Mouse (Mus musculus): ENCODE results near the gene Fam118a. TPM values are rescaled to one million over a fixed set of nuclear protein-coding genes. Genes with fewer than 3 reads are reported as not detected.

The Fam118a gene
- polyA plus RNA-seq, 1 experiment from 2014 or later = 23.2 TPM

GRCm38 (mm10) chr15:85043116-85043515 is 14.4 kb downstream of the Fam118a start:
- no peak for ATAC-seq (ENCODE audit: low FRiP score, low TSS enrichment)
- Histone ChIP-seq H3K27me3 (ENCODE audit: control insufficient read depth, insufficient read depth, low read length) (no peaks in the 10 kb centered on the region), H3K9me3 (ENCODE audit: control insufficient read depth, low read length) (no peaks in the 10 kb centered on the region), H3K4me2 (replicated peaks; ENCODE audit: low read depth, low read length) (no peak overlapping the region), H3K9ac (ENCODE audit: low read depth, low read length) (no peak overlapping the region), H3K4me1 (ENCODE audit: control insufficient read depth, insufficient read depth, low read length) (0 out of 2 replicates have a peak, but pooled peaks cover 5% of the 10 kb centered on the region), H3K36me3 (ENCODE audit: control insufficient read depth, insufficient read depth, low read length) (peaks cover 8% of the 10 kb centered on the region; the same call in 1 of the 2 replicates), H3K4me3 (ENCODE audit: low read length) (no peak overlapping the region), H3K27ac (ENCODE audit: low read depth, low read length) (0 out of 2 replicates have a peak overlapping the region, but pooled peaks have one; percentile 31)
- 46% methylated on average over 5 of the region's 5 CpGs for WGBS

DNA sequence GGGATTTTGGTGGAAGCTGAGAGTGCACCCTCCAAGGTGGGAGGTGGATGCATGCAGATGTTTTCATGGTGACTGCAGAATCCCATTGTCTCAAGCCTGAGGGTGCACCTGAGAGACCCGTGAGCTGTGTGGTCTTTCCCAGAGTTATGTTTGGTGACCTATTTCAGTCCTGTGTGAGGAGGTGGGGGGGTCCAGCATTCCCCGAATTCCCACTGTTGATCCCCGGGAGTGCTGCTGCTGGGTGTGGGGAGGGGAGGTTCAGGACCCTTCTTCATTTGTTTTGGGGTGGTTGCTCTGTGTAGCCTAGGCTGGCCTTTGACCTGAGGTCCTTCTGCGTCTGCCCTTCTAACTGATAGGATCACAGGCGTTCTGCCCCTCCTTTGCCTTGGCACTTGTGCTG is 15.0 kb downstream of the Fam118a start:
- no peak for ATAC-seq (ENCODE audit: low FRiP score, low TSS enrichment)
- Histone ChIP-seq H3K4me2 (replicated peaks; ENCODE audit: low read depth, low read length) (no peak overlapping the region), H3K9ac (ENCODE audit: low read depth, low read length) (no peak overlapping the region)

DNA sequence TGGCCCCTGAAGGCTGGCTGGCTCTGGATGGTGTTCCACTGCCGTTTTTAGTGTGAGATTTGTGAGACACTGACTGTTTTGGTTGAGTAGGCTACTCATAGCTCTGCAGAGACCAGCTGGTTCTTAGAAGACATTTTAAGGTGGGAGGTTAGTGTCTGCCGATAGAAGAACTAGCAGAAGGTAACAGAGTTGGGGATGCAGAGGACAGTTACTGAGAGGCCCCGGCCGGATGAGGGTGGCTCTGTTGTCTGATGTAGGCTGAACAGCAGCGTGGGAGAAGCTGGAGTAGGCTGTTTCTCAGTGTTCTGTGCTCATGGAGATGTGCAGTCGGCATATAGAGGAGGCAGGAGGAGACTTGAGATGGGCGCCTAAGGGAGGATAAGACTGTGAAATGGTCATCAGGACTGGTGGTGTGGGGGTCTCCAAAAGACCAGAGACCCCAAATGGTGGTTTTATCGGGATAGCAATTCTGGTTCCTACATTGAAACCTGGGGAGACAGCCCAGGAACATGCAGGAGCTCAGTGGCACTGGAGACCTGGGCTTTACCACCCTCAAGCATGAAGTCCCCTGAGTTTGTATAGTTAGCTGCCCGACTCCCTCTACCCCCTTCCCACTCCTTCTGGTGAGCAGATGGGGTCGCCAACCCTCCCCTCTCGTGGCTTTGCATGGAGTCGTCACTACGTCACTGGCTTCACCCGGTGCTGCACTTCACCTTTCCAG is 17.6 kb downstream of the Fam118a start:
- Histone ChIP-seq H3K4me3 (ENCODE audit: low read length) (no peak overlapping the region), H3K9ac (ENCODE audit: low read depth, low read length) (no peak overlapping the region), H3K4me2 (replicated peaks; ENCODE audit: low read depth, low read length) (no peak overlapping the region), H3K36me3 (ENCODE audit: control insufficient read depth, insufficient read depth, low read length) (peaks cover 25% of the 10 kb centered on the region), H3K9me3 (ENCODE audit: control insufficient read depth, low read length) (no peaks in the 10 kb centered on the region), H3K27ac (ENCODE audit: low read depth, low read length) (no peak overlapping the region), H3K4me1 (ENCODE audit: control insufficient read depth, insufficient read depth, low read length) (0 out of 2 replicates have a peak, but pooled peaks cover 5% of the 10 kb centered on the region), H3K27me3 (ENCODE audit: control insufficient read depth, insufficient read depth, low read length) (no peaks in the 10 kb centered on the region)
- WGBS = 91% methylated on average over 14 of the region's 14 CpGs
- ATAC-seq (ENCODE audit: low FRiP score, low TSS enrichment) = no peak

More for the DNA sequence above, 15.0 kb downstream of the Fam118a start:
- H3K4me1 ChIP-seq (ENCODE audit: control insufficient read depth, insufficient read depth, low read length) = 0 out of 2 replicates have a peak, but pooled peaks cover 5% of the 10 kb centered on the region
- H3K27ac ChIP-seq (ENCODE audit: low read depth, low read length) = no peak overlapping the region
- 81% methylated on average over 5 of the region's 5 CpGs for WGBS
- no peak overlapping the region for H3K4me3 ChIP-seq (ENCODE audit: low read length)
- peaks cover 14% of the 10 kb centered on the region; the same call in 1 of the 2 replicates for H3K36me3 ChIP-seq (ENCODE audit: control insufficient read depth, insufficient read depth, low read length)
- H3K9me3 ChIP-seq (ENCODE audit: control insufficient read depth, low read length) = no peaks in the 10 kb centered on the region
- no peaks in the 10 kb centered on the region for H3K27me3 ChIP-seq (ENCODE audit: control insufficient read depth, insufficient read depth, low read length)

DNA sequence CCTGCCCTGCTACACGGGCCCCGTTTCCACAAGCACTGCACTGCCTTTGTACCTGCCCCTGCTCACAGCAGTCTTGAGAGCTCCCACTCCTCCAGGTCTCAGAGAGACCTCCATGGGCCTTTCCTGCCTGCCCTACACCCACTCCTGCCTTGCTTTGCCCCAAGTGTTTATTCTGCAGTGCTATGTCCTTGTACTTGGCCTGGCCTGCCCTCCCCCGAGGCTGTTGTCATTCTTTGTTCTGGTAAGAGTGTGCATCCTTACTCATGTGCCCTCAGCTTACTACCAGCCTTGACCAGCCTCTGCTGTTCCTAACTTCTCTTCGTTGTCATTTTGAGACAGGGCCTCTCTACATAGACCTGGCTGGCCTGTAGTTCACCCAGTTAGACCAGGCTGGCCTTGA is 19.1 kb downstream of the Fam118a start:
- Histone ChIP-seq H3K4me2 (replicated peaks; ENCODE audit: low read depth, low read length) (no peak overlapping the region), H3K27ac (ENCODE audit: low read depth, low read length) (no peak overlapping the region), H3K4me1 (ENCODE audit: control insufficient read depth, insufficient read depth, low read length) (0 out of 2 replicates have a peak, but pooled peaks cover 5% of the 10 kb centered on the region), H3K9me3 (ENCODE audit: control insufficient read depth, low read length) (no peaks in the 10 kb centered on the region), H3K36me3 (ENCODE audit: control insufficient read depth, insufficient read depth, low read length) (peaks cover 25% of the 10 kb centered on the region), H3K9ac (ENCODE audit: low read depth, low read length) (no peak overlapping the region), H3K27me3 (ENCODE audit: control insufficient read depth, insufficient read depth, low read length) (no peaks in the 10 kb centered on the region), H3K4me3 (ENCODE audit: low read length) (no peak overlapping the region)
- 85% methylated on average over 4 of the region's 4 CpGs for WGBS
- ATAC-seq (ENCODE audit: low FRiP score, low TSS enrichment) = no peak

DNA sequence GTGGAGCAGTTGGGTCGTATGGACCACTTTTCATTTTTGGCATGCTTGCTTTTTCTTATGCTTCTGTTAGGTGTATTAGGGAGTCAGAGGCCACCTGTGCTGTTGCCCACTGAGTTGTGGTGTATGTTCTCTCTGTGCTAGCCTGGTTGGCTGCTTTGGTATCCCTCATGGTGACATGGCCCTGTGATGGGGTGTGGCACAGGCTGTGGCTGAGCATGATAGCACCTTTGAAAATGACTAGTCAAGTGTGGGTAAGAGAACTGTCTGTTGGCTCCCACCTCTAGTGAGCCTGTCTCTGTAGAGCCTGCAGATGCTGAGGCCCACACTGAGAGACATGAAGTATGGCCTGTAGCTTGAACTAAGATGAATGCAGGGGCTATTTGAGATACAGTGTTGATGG is 21.0 kb downstream of the Fam118a start:
- Histone ChIP-seq H3K4me1 (ENCODE audit: control insufficient read depth, insufficient read depth, low read length) (no peaks in the 10 kb centered on the region), H3K36me3 (ENCODE audit: control insufficient read depth, insufficient read depth, low read length) (peaks cover 37% of the 10 kb centered on the region), H3K27ac (ENCODE audit: low read depth, low read length) (no peak overlapping the region), H3K4me2 (replicated peaks; ENCODE audit: low read depth, low read length) (no peak overlapping the region), H3K9me3 (ENCODE audit: control insufficient read depth, low read length) (no peaks in the 10 kb centered on the region), H3K4me3 (ENCODE audit: low read length) (no peak overlapping the region), H3K27me3 (ENCODE audit: control insufficient read depth, insufficient read depth, low read length) (no peaks in the 10 kb centered on the region), H3K9ac (ENCODE audit: low read depth, low read length) (no peak overlapping the region)
- ATAC-seq (ENCODE audit: low FRiP score, low TSS enrichment) = no peak
- 94% methylated on average over 1 of the region's 1 CpGs for WGBS

DNA sequence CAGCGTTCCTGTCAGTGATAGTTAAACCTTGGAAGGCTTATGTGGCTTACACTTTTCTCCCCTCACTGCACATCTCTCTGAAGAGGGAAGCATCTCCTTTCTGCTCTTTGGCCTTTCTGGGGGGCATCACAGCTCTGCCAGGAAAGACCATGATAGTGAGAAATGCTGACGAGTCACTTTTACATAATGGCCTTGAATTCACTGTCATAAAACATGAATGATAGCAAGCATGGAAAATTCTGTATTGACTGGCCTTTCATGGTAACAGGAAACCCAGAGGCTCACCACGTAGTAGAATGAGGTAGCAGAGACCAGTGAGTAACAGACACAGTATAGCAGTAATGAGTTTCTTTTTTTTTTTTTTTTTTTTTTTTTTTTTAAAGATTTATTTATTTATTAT is 25.4 kb downstream of the Fam118a start:
- WGBS = 89% methylated on average over 3 of the region's 3 CpGs
- no peaks in the 10 kb centered on the region for H3K27me3 ChIP-seq (ENCODE audit: control insufficient read depth, insufficient read depth, low read length)
- no peak for ATAC-seq (ENCODE audit: low FRiP score, low TSS enrichment)
- H3K4me2 ChIP-seq (replicated peaks; ENCODE audit: low read depth, low read length) = no peak overlapping the region
- no peaks in the 10 kb centered on the region for H3K4me1 ChIP-seq (ENCODE audit: control insufficient read depth, insufficient read depth, low read length)
- H3K9me3 ChIP-seq (ENCODE audit: control insufficient read depth, low read length) = no peaks in the 10 kb centered on the region
- no peak overlapping the region for H3K27ac ChIP-seq (ENCODE audit: low read depth, low read length)
- peaks cover 27% of the 10 kb centered on the region for H3K36me3 ChIP-seq (ENCODE audit: control insufficient read depth, insufficient read depth, low read length)
- no peak overlapping the region for H3K9ac ChIP-seq (ENCODE audit: low read depth, low read length)
- no peak overlapping the region for H3K4me3 ChIP-seq (ENCODE audit: low read length)

DNA sequence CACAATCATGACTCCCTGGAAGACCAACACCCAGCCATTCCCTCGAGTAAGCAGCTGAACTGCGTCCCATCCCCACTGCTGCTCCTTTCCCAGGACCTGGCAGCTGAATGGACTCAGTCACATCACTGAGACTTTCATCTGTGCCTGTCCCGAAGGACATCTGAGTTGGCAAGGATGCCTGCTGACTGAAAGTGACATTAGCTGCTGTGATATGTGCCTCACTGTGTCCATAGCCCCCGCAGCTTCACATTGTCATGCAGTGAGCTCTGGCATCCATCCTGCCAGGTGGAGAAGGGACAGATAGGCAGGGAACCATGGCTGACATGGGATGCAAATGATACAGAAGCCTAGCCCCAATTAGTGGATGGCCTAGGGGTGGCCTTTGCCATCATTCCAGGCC is 26.4 kb downstream of the Fam118a start:
- 81% methylated on average over 4 of the region's 4 CpGs for WGBS
- Histone ChIP-seq H3K9me3 (ENCODE audit: control insufficient read depth, low read length) (no peaks in the 10 kb centered on the region), H3K4me1 (ENCODE audit: control insufficient read depth, insufficient read depth, low read length) (no peaks in the 10 kb centered on the region), H3K4me3 (ENCODE audit: low read length) (no peak overlapping the region), H3K4me2 (replicated peaks; ENCODE audit: low read depth, low read length) (no peak overlapping the region), H3K36me3 (ENCODE audit: control insufficient read depth, insufficient read depth, low read length) (peaks cover 27% of the 10 kb centered on the region), H3K27me3 (ENCODE audit: control insufficient read depth, insufficient read depth, low read length) (no peaks in the 10 kb centered on the region), H3K9ac (ENCODE audit: low read depth, low read length) (no peak overlapping the region), H3K27ac (ENCODE audit: low read depth, low read length) (no peak overlapping the region)
- ATAC-seq (ENCODE audit: low FRiP score, low TSS enrichment) = no peak

DNA sequence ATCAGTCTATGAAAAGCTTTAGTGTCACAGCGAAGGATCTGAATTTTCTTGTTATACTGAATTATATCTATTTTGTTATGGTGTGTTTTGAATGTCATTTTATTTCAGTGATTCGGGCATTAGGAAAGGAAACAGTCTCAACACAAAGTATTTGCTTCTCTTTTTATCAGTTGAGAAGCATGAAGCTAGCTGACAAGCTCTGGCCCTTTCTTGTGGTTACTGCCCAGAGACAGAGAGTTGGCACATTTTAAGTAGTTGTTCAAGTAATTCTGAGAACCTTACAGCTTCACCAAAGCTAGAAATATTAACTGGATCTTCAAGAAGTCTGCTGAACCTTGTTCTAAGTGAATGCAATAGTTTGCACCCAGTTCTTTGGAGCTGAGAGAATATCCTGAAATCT is 34.7 kb downstream of the Fam118a start:
- Histone ChIP-seq H3K27me3 (ENCODE audit: control insufficient read depth, insufficient read depth, low read length) (no peaks in the 10 kb centered on the region), H3K4me2 (replicated peaks; ENCODE audit: low read depth, low read length) (no peak overlapping the region), H3K36me3 (ENCODE audit: control insufficient read depth, insufficient read depth, low read length) (peaks cover 19% of the 10 kb centered on the region; the same call in 1 of the 2 replicates), H3K27ac (ENCODE audit: low read depth, low read length) (no peak overlapping the region), H3K9ac (ENCODE audit: low read depth, low read length) (no peak overlapping the region), H3K4me1 (ENCODE audit: control insufficient read depth, insufficient read depth, low read length) (no peaks in the 10 kb centered on the region), H3K4me3 (ENCODE audit: low read length) (no peak overlapping the region), H3K9me3 (ENCODE audit: control insufficient read depth, low read length) (no peaks in the 10 kb centered on the region)
- WGBS = 96% methylated on average over 2 of the region's 2 CpGs
- no peak for ATAC-seq (ENCODE audit: low FRiP score, low TSS enrichment)

DNA sequence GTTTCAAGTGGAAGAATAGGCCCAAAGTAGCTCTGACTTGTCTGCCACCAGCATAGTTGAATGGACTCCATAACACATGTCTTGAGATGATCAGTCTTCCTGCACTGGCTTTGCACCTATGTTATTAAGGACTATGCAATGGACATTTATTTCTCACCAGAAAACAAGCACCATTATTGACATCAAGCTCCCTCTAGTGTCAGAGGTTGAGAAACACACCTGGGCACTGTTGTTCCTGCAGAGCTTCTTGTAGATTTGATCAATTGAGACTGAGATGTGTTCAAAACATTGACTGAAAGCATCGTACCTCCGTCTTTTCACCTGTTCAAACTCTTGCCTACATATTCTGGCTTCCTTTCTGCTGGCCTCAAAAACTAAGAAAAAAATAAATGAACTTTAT is 41.8 kb downstream of the Fam118a start:
- Histone ChIP-seq H3K27me3 (ENCODE audit: control insufficient read depth, insufficient read depth, low read length) (no peaks in the 10 kb centered on the region), H3K4me2 (replicated peaks; ENCODE audit: low read depth, low read length) (no peak overlapping the region), H3K36me3 (ENCODE audit: control insufficient read depth, insufficient read depth, low read length) (no peaks in the 10 kb centered on the region), H3K4me1 (ENCODE audit: control insufficient read depth, insufficient read depth, low read length) (no peaks in the 10 kb centered on the region), H3K4me3 (ENCODE audit: low read length) (no peak overlapping the region), H3K9me3 (ENCODE audit: control insufficient read depth, low read length) (no peaks in the 10 kb centered on the region), H3K9ac (ENCODE audit: low read depth, low read length) (no peak overlapping the region), H3K27ac (ENCODE audit: low read depth, low read length) (no peak overlapping the region)
- ATAC-seq (ENCODE audit: low FRiP score, low TSS enrichment) = no peak
- 30% methylated on average over 2 of the region's 2 CpGs for WGBS

Measured in kidney, embryonic 14.5 days (tissue).